In genomic region chr7:144906708-144907397, GRCm38 (mm10) we compare ENCODE assay signal across 9 mouse cellular contexts. TPM values are rescaled to one million over a fixed set of nuclear protein-coding genes. Genes with fewer than 3 reads are reported as not detected.
DNase-seq lines count a peak whose midpoint lies in the region; TF ChIP-seq lines count a peak whose summit lies in the region.
"Had no signal": no experiment of that assay in that cellular context is flagged by ENCODE, and none has a peak within 500 bp of the region (broad histone marks: within the 10 kb centered on the region; RNA-seq: fewer than 3 reads in every experiment).

No protein-coding gene starts in this region.

- 10% methylated on average over 28 of the region's 28 CpGs for WGBS in hindbrain, embryonic 10.5 days
- 12% methylated on average over 28 of the region's 28 CpGs for WGBS in limb, embryonic 10.5 days
- WGBS in small intestine, adult 2 months, result 11% methylated on average over 28 of the region's 28 CpGs

- no peaks in the 10 kb centered on the region for H3K4me1 ChIP-seq in embryonic fibroblast, embryonic 13.5 days (ENCODE audit: control insufficient read depth, insufficient read depth, low read length)
- H3K4me1 ChIP-seq in hindbrain, embryonic 10.5 days (replicated peaks), result peaks cover 8% of the 10 kb centered on the region; the same call in 1 of the 2 replicates
- H3K4me1 ChIP-seq in limb, embryonic 10.5 days, result peaks cover 4% of the 10 kb centered on the region; the same call in 1 of the 2 replicates
- H3K4me1 ChIP-seq in small intestine, adult 2 months (ENCODE audit: control insufficient read depth, insufficient read depth, insufficient read length, low read length), result no peaks in the 10 kb centered on the region

- H3K27ac ChIP-seq in embryonic fibroblast, embryonic 13.5 days (ENCODE audit: insufficient read depth, low read length), result no peak overlapping the region
- H3K27ac ChIP-seq in hindbrain, embryonic 10.5 days, result peak overlapping the region; percentile 60
- no peak overlapping the region for H3K27ac ChIP-seq in limb, embryonic 10.5 days
- H3K27ac ChIP-seq in small intestine, adult 2 months (ENCODE audit: insufficient read depth, low read depth, low read length), result no peak overlapping the region

- peak; percentile 56 to 75 for DNase-seq in layer of hippocampus, postnatal 25 days (ENCODE audit: extremely low spot score in 1 of 2, low spot score in 1 of 2)
- no peak for DNase-seq in layer of hippocampus, postnatal 14 days (ENCODE audit: low spot score in 2 of 2)
- peak; percentile 70 for DNase-seq in brain, adult 2 months (ENCODE audit: low read depth, low spot score)
- DNase-seq in hindbrain, embryonic 10.5 days (ENCODE audit: low spot score), result peak; percentile 82
- peak; percentile 87 for DNase-seq in limb, embryonic 10.5 days (ENCODE audit: low spot score)
- peak; percentile 86 for DNase-seq in mesoderm, embryonic 11.5 days (ENCODE audit: low read depth, low spot score)

- peak; percentile 85 for TF ChIP-seq CTCF in embryonic fibroblast, embryonic 13.5 days (IDR thresholded peaks at IDR 0.05; ENCODE audit: borderline replicate concordance, insufficient read depth, low read length)
- peak; percentile 78 for TF ChIP-seq CTCF in small intestine, adult 2 months (IDR thresholded peaks at IDR 0.05; ENCODE audit: extremely low read depth, insufficient read length, insufficient replicate concordance, low read depth, low read length)

- H3K4me3 ChIP-seq in embryonic fibroblast, embryonic 13.5 days (ENCODE audit: insufficient read depth, low read length), result no peak overlapping the region
- peak overlapping the region; percentile 30 for H3K4me3 ChIP-seq in hindbrain, embryonic 10.5 days
- H3K4me3 ChIP-seq in limb, embryonic 10.5 days, result peak overlapping the region; percentile 23; the same call in 1 of the 2 replicates
- no peak overlapping the region for H3K4me3 ChIP-seq in small intestine, adult 2 months (ENCODE audit: low read depth, low read length)
- H3K4me3 ChIP-seq: erythroblast, embryonic 14.5 days had no signal

- H3K36me3 ChIP-seq in hindbrain, embryonic 10.5 days, result no peaks in the 10 kb centered on the region
- H3K36me3 ChIP-seq in limb, embryonic 10.5 days, result no peaks in the 10 kb centered on the region
- H3K36me3 ChIP-seq in small intestine, adult 2 months (ENCODE audit: control insufficient read depth, insufficient read depth, low read length), result no peaks in the 10 kb centered on the region

- no peak for TF ChIP-seq POLR2A in embryonic fibroblast, embryonic 13.5 days (IDR thresholded peaks at IDR 0.05; ENCODE audit: low read depth, low read length)
- TF ChIP-seq POLR2A in small intestine, adult 2 months (IDR thresholded peaks at IDR 0.05; ENCODE audit: low read depth, low read length), result no peak

- peaks cover 9% of the 10 kb centered on the region; the same call in 1 of the 2 replicates for H3K27me3 ChIP-seq in hindbrain, embryonic 10.5 days (ENCODE audit: insufficient read depth, poor library complexity, severe bottlenecking)
- 0 out of 2 replicates have a peak, but pooled peaks cover 5% of the 10 kb centered on the region for H3K27me3 ChIP-seq in limb, embryonic 10.5 days (ENCODE audit: low read depth, poor library complexity, severe bottlenecking)
- peaks cover 3% of the 10 kb centered on the region; the same call in 1 of the 2 replicates for H3K27me3 ChIP-seq in small intestine, adult 2 months (ENCODE audit: control insufficient read depth, insufficient read depth, low read length)

- H3K9me3 ChIP-seq in hindbrain, embryonic 10.5 days, result no peaks in the 10 kb centered on the region
- no peaks in the 10 kb centered on the region for H3K9me3 ChIP-seq in limb, embryonic 10.5 days (replicated peaks)

RNA-seq across cellular contexts. Expression of gene LTO1, which starts 8.0 kb away (rescaled TPM):
- total RNA-seq in layer of hippocampus, postnatal 25 days (2021), result 10 to 100 TPM; 23.7 to 25.8 TPM
- 10 to 100 TPM; 24.0 to 29.0 TPM for total RNA-seq in layer of hippocampus, postnatal 14 days (2021)
- polyA plus RNA-seq in embryonic fibroblast, embryonic 13.5 days (2011; ENCODE audit: insufficient read length, low read depth, missing spikeins), result 21.2 and 25.5 TPM in 2 replicates
- polyA plus RNA-seq in hindbrain, embryonic 10.5 days (2016; fragmentation: Nextera tagmentation; extraction: Ambion mirVana), result 30.5 and 33.0 TPM in 2 replicates
- polyA plus RNA-seq in limb, embryonic 10.5 days (2016; fragmentation: Nextera tagmentation; extraction: Ambion mirVana), result 23.4 and 27.2 TPM in 2 replicates
- polyA plus RNA-seq in small intestine, adult 2 months (2012; rRNA removed), result 6.4 and 14.1 TPM in 2 replicates

RNA-seq across cellular contexts. Expression of gene Fgf15, which starts 10.5 kb away (rescaled TPM):
- not detected for total RNA-seq in layer of hippocampus, postnatal 25 days (2021)
- total RNA-seq in layer of hippocampus, postnatal 14 days (2021), result not detected
- not detected in 2 replicates for polyA plus RNA-seq in embryonic fibroblast, embryonic 13.5 days (2011; ENCODE audit: insufficient read length, low read depth, missing spikeins)
- polyA plus RNA-seq in hindbrain, embryonic 10.5 days (2016; fragmentation: Nextera tagmentation; extraction: Ambion mirVana), result 43.4 and 55.3 TPM in 2 replicates
- 0.35 and 0.70 TPM in 2 replicates for polyA plus RNA-seq in limb, embryonic 10.5 days (2016; fragmentation: Nextera tagmentation; extraction: Ambion mirVana)
- 2.6 TPM in 1 of 2 replicates, not detected in the other for polyA plus RNA-seq in small intestine, adult 2 months (2012; rRNA removed)
- polyA plus RNA-seq: erythroblast, embryonic 14.5 days had no signal

RNA-seq across cellular contexts. Expression of gene Ccnd1, which starts 32.9 kb away (rescaled TPM):
- 10 to 100 TPM; 52.4 to 53.8 TPM for total RNA-seq in layer of hippocampus, postnatal 25 days (2021)
- 10 to 100 TPM; 29.0 to 29.6 TPM for total RNA-seq in layer of hippocampus, postnatal 14 days (2021)
- polyA plus RNA-seq in embryonic fibroblast, embryonic 13.5 days (2011; ENCODE audit: insufficient read length, low read depth, missing spikeins), result 133 and 222 TPM in 2 replicates
- polyA plus RNA-seq in hindbrain, embryonic 10.5 days (2016; fragmentation: Nextera tagmentation; extraction: Ambion mirVana), result 166 and 220 TPM in 2 replicates
- polyA plus RNA-seq in limb, embryonic 10.5 days (2016; fragmentation: Nextera tagmentation; extraction: Ambion mirVana), result 152 and 160 TPM in 2 replicates
- 15.9 and 42.5 TPM in 2 replicates for polyA plus RNA-seq in small intestine, adult 2 months (2012; rRNA removed)

RNA-seq across cellular contexts. Expression of gene Fgf4, which starts 59.7 kb away (rescaled TPM):
- total RNA-seq in layer of hippocampus, postnatal 25 days (2021), result not detected
- total RNA-seq in layer of hippocampus, postnatal 14 days (2021), result not detected
- not detected in 2 replicates for polyA plus RNA-seq in embryonic fibroblast, embryonic 13.5 days (2011; ENCODE audit: insufficient read length, low read depth, missing spikeins)
- polyA plus RNA-seq in hindbrain, embryonic 10.5 days (2016; fragmentation: Nextera tagmentation; extraction: Ambion mirVana), result 0.15 TPM in 1 of 2 replicates, not detected in the other
- 1.5 and 3.2 TPM in 2 replicates for polyA plus RNA-seq in limb, embryonic 10.5 days (2016; fragmentation: Nextera tagmentation; extraction: Ambion mirVana)
- polyA plus RNA-seq in small intestine, adult 2 months (2012; rRNA removed), result 0.04 TPM in 1 of 2 replicates, not detected in the other
- polyA plus RNA-seq: erythroblast, embryonic 14.5 days had no signal

Comparison
In these comparisons a context has a peak if more than half of its experiments do, and no peak if none do; other contexts are left out.
1. DNase-seq: peak in layer of hippocampus, postnatal 25 days (2 of 2), brain, adult 2 months (single experiment), hindbrain, embryonic 10.5 days (single experiment), limb, embryonic 10.5 days (single experiment) and mesoderm, embryonic 11.5 days (single experiment); none in layer of hippocampus, postnatal 14 days (0 of 2).
2. H3K4me3 ChIP-seq: peak in hindbrain, embryonic 10.5 days (single experiment) and limb, embryonic 10.5 days (single experiment); none in embryonic fibroblast, embryonic 13.5 days (single experiment) and small intestine, adult 2 months (single experiment).
3. RNA of gene Fgf15, which starts 10.5 kb away (polyA plus RNA-seq): 43.4 to 55.3 TPM in hindbrain, embryonic 10.5 days; 2.6 TPM in small intestine, adult 2 months, 0.35 to 0.70 TPM in limb, embryonic 10.5 days and not detected in embryonic fibroblast, embryonic 13.5 days; every median in the first group is over 10 times any median in the second.